Mouse (Mus musculus) hindbrain, embryonic 16.5 days (tissue): ENCODE measurements around the gene Apol11b. TPM values are rescaled to one million over a fixed set of nuclear protein-coding genes. Genes with fewer than 3 reads are reported as not detected.
"Not testable (repeated sequence)": the region's sequence is repeated elsewhere in the genome, so short reads cannot be mapped to it uniquely, and the experiment has no call there.

ENCODE experiments used
- ATAC-seq: fragments of 200-750 bp; cut with Nextera tagmentation; 2 replicates; pipeline ENCODE4 v1.8.0; 2017; ENCODE audit warnings: moderate TSS enrichment, moderate library complexity
- H3K27ac ChIP-seq: fragments of 300-500 bp; sonication (generic); 2 replicates; pipeline ENCODE4 v1.5.1; 2014; ENCODE audit warnings: low read depth, mild to moderate bottlenecking, control low read depth, low read length, moderate library complexity
- H3K27me3 ChIP-seq: fragments of 300-500 bp; sonication (generic); replicated peaks from 2 replicates; pipeline ENCODE4 v1.6.1; 2014; ENCODE audit warnings: low read length; ENCODE audit not compliant: control insufficient read depth, insufficient read depth
- H3K36me3 ChIP-seq: fragments of 300-500 bp; sonication (generic); 2 replicates; pipeline ENCODE4 v1.6.1; 2014; ENCODE audit warnings: mild to moderate bottlenecking, low read length, moderate library complexity, mixed read lengths; ENCODE audit not compliant: control insufficient read depth, insufficient read depth
- H3K4me1 ChIP-seq: fragments of 300-500 bp; sonication (generic); 2 replicates; pipeline ENCODE4 v1.6.1; 2014; ENCODE audit warnings: low read depth, low read length; ENCODE audit not compliant: control insufficient read depth, insufficient read depth
- H3K4me2 ChIP-seq: fragments of 300-500 bp; sonication (generic); 2 replicates; pipeline ENCODE4 v1.6.1; 2014; ENCODE audit warnings: mild to moderate bottlenecking, low read length, control low read depth, moderate library complexity
- H3K4me3 ChIP-seq: fragments of 300-500 bp; sonication (generic); 2 replicates; pipeline ENCODE4 v1.5.1; 2014; ENCODE audit warnings: mild to moderate bottlenecking, low read length, control low read depth, moderate library complexity
- H3K9ac ChIP-seq: fragments of 300-500 bp; sonication (generic); 2 replicates; pipeline ENCODE4 v1.6.1; 2014; ENCODE audit warnings: low read depth, mild to moderate bottlenecking, control low read depth, low read length, moderate library complexity
- H3K9me3 ChIP-seq: fragments of 300-500 bp; sonication (generic); 2 replicates; pipeline ENCODE4 v1.6.1; 2014; ENCODE audit warnings: mild to moderate bottlenecking, low read length, moderate library complexity; ENCODE audit not compliant: control insufficient read depth
- WGBS: fragments of 180-500 bp; shearing (Covaris S2); extraction: QIAGEN DNeasy Blood & Tissue Kit; methylation state at CpG from one replicate; pipeline ENCODE4 v1.1.7; 2014; 5-methylcytosine and 5-hydroxymethylcytosine counted together
- polyA plus RNA-seq: library from polyadenylated mRNA; unstranded; fragments of >200 nt; fragmentation: Nextera tagmentation; extraction: Ambion mirVana; gene quantifications from 2 replicates; pipeline ENCODE4 v1.2.1, GENCODE M21; 2015

The Apol11b gene
- polyA plus RNA-seq, 1 experiment from 2014 or later, result not detected

GRCm38 (mm10) chr15:77626471-77626870, 16.6 kb downstream of the Apol11b start:
- WGBS, result 87% methylated on average over 4 of the region's 4 CpGs
- H3K4me1 ChIP-seq, H3K27ac ChIP-seq, H3K4me2 ChIP-seq, H3K4me3 ChIP-seq, H3K36me3 ChIP-seq, H3K27me3 ChIP-seq, H3K9me3 ChIP-seq, H3K9ac ChIP-seq, ATAC-seq: not testable (repeated sequence)

- 79% methylated on average over 1 of the region's 1 CpGs for WGBS
- no peak for ATAC-seq
These were observed 18.4 kb downstream of the Apol11b start for GRCm38 (mm10) chr15:77624710-77625109.

GRCm38 (mm10) chr15:77606069-77606468, 37.0 kb downstream of the Apol11b start:
- 97% methylated on average over 3 of the region's 3 CpGs for WGBS
- Histone ChIP-seq H3K4me3 (no peak overlapping the region), H3K9ac (no peak overlapping the region), H3K4me1 (no peaks in the 10 kb centered on the region), H3K27ac (no peak overlapping the region), H3K9me3 (no peaks in the 10 kb centered on the region), H3K27me3 (no peaks in the 10 kb centered on the region), H3K4me2 (no peak overlapping the region), H3K36me3 (no peaks in the 10 kb centered on the region)
- no peak for ATAC-seq

More at GRCm38 (mm10) chr15:77624710-77625109, 18.4 kb downstream of the Apol11b start:
- Histone ChIP-seq H3K27ac (no peak overlapping the region), H3K4me2 (no peak overlapping the region), H3K9me3 (no peaks in the 10 kb centered on the region), H3K27me3 (no peaks in the 10 kb centered on the region), H3K4me3 (no peak overlapping the region), H3K4me1 (no peaks in the 10 kb centered on the region), H3K9ac (no peak overlapping the region), H3K36me3 (no peaks in the 10 kb centered on the region)

GRCm38 (mm10) chr15:77598958-77599357, 44.1 kb downstream of the Apol11b start, which contains the start of gene Gm36245:
Gene Gm36245 (plus strand): TSS chr15:77599258.
- H3K4me2 ChIP-seq, result no peak within 1 kb of the TSS
- no peaks in the 10 kb centered on the region for H3K36me3 ChIP-seq
- 82% methylated on average over 1 of the region's 1 CpGs for WGBS
- no peak within 1 kb of the TSS for H3K27ac ChIP-seq
- H3K4me1 ChIP-seq, result no peaks in the 10 kb centered on the region
- H3K9me3 ChIP-seq, result no peaks in the 10 kb centered on the region
- H3K27me3 ChIP-seq, result no peaks in the 10 kb centered on the region
- no peak within 1 kb of the TSS for H3K4me3 ChIP-seq
- no peak for ATAC-seq
- H3K9ac ChIP-seq, result no peak within 1 kb of the TSS

GRCm38 (mm10) chr15:77598429-77598828, 44.7 kb downstream of the Apol11b start:
- Histone ChIP-seq H3K36me3 (no peaks in the 10 kb centered on the region), H3K9ac (no peak overlapping the region), H3K27me3 (no peaks in the 10 kb centered on the region), H3K9me3 (no peaks in the 10 kb centered on the region), H3K4me2 (no peak overlapping the region), H3K4me1 (no peaks in the 10 kb centered on the region), H3K4me3 (no peak overlapping the region), H3K27ac (no peak overlapping the region)
- no peak for ATAC-seq
- 88% methylated on average over 3 of the region's 3 CpGs for WGBS

GRCm38 (mm10) chr15:77595961-77596360, 47.1 kb downstream of the Apol11b start, which contains the start of gene Apol10b:
Gene Apol10b (minus strand): TSS chr15:77596125.
- H3K9me3 ChIP-seq, result no peaks in the 10 kb centered on the region
- no peaks in the 10 kb centered on the region for H3K27me3 ChIP-seq
- H3K4me3 ChIP-seq, result no peak within 1 kb of the TSS
- H3K4me2 ChIP-seq, result no peak within 1 kb of the TSS
- WGBS, result 71% methylated on average over 5 of the region's 5 CpGs
- H3K4me1 ChIP-seq, result no peaks in the 10 kb centered on the region
- no peaks in the 10 kb centered on the region for H3K36me3 ChIP-seq
- ATAC-seq, result no peak
- no peak within 1 kb of the TSS for H3K27ac ChIP-seq
- H3K9ac ChIP-seq, result no peak within 1 kb of the TSS

- no peaks in the 10 kb centered on the region for H3K36me3 ChIP-seq
- no peaks in the 10 kb centered on the region for H3K27me3 ChIP-seq
- WGBS, result 82% methylated on average over 1 of the region's 1 CpGs
- no peak overlapping the region for H3K9ac ChIP-seq
- no peaks in the 10 kb centered on the region for H3K4me1 ChIP-seq
- no peaks in the 10 kb centered on the region for H3K9me3 ChIP-seq
- H3K4me3 ChIP-seq, result no peak overlapping the region
- no peak overlapping the region for H3K27ac ChIP-seq
- ATAC-seq, result no peak
- H3K4me2 ChIP-seq, result no peak overlapping the region
These were observed 49.5 kb downstream of the Apol11b start for GRCm38 (mm10) chr15:77593557-77593956.

- H3K36me3 ChIP-seq, result no peaks in the 10 kb centered on the region
- H3K27me3 ChIP-seq, result no peaks in the 10 kb centered on the region
- no peaks in the 10 kb centered on the region for H3K9me3 ChIP-seq
- H3K9ac ChIP-seq, result no peak overlapping the region
- H3K4me2 ChIP-seq, result no peak overlapping the region
- H3K4me3 ChIP-seq, result no peak overlapping the region
- no peak for ATAC-seq
- no peaks in the 10 kb centered on the region for H3K4me1 ChIP-seq
- no peak overlapping the region for H3K27ac ChIP-seq
- WGBS, result 86% methylated on average over 2 of the region's 2 CpGs
These were observed 52.2 kb downstream of the Apol11b start for GRCm38 (mm10) chr15:77590881-77591280.

GRCm38 (mm10) chr15:77588981-77589380, 54.1 kb downstream of the Apol11b start:
- H3K9ac ChIP-seq, result no peak overlapping the region
- no peak overlapping the region for H3K4me2 ChIP-seq
- no peak overlapping the region for H3K4me3 ChIP-seq
- no peak for ATAC-seq
- no peaks in the 10 kb centered on the region for H3K36me3 ChIP-seq
- H3K9me3 ChIP-seq, result no peaks in the 10 kb centered on the region
- no peaks in the 10 kb centered on the region for H3K27me3 ChIP-seq
- no peak overlapping the region for H3K27ac ChIP-seq
- H3K4me1 ChIP-seq, result no peaks in the 10 kb centered on the region

GRCm38 (mm10) chr15:77587026-77587425, 56.1 kb downstream of the Apol11b start:
- Histone ChIP-seq H3K4me2 (no peak overlapping the region), H3K27me3 (no peaks in the 10 kb centered on the region), H3K4me1 (no peaks in the 10 kb centered on the region), H3K9ac (no peak overlapping the region), H3K4me3 (no peak overlapping the region), H3K9me3 (no peaks in the 10 kb centered on the region), H3K36me3 (no peaks in the 10 kb centered on the region), H3K27ac (no peak overlapping the region)
- no peak for ATAC-seq
